Mouse (Mus musculus): ENCODE measurements at regions not wholly inside any gene's neighbourhood (a gene's known extent, or its start where the extent isn't known, plus 50 kb on each side); places are given as distances from the start of the nearest gene placed in this dataset.

- no peak overlapping the region for H3K27ac ChIP-seq
- TF ChIP-seq CTCF (IDR thresholded peaks at IDR 0.05), result no peak
- no peak overlapping the region for H3K4me3 ChIP-seq
- intact Hi-C loops (cut with DNase I), result no loop called here
- no peak for DNase-seq
Measured at GRCm38 (mm10) chr3:61288195-61288594, 73.2 kb upstream of the Rap2b start.

DNA sequence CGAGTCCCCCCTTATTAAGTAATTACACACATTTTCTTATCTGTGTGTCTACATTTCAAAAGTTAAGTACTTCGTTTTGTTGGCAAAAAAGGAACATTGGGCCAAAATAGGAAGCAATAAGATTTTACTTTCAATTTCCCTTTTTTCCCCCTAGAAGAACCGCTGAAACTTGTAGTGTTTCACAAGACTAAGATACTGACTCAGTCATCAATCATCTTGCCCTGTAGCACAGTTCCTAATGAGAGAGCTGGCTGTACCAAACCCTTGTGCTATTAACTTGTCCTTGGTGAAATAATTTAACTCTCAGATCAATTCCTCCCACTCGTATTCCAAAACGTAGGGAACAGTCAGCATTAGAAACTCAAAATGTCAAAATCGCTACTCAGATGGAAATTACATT is 66.6 kb upstream of the Rap2b start:
- TF ChIP-seq CTCF (IDR thresholded peaks at IDR 0.05), result no peak
- Histone ChIP-seq H3K4me3 (no peak overlapping the region), H3K27ac (no peak overlapping the region)
- DNase-seq, result no peak
- intact Hi-C loops (cut with DNase I), result no loop called here

DNA sequence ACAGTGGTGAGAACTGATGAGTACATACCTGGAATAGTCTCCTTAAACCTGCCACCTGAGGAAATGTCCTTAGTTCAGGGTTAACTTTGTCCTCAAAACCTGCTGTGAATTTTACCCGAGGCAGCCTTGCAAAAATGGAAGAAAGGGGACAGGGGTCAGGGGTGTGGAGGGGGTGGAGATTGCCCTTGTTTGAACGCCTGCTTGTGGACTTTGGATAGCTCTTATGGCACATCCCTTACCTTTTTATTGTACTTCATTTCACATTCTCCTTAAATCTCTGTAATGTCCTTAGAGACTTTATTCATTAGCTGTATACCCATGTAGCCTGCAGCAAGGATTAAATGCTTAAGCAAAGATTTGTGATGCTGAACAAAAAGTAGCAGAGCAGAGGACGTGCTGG is 64.1 kb upstream of the Rap2b start:
- no peak for DNase-seq
- intact Hi-C loops (cut with DNase I), result no loop called here
- no peak overlapping the region for H3K27ac ChIP-seq
- TF ChIP-seq CTCF (IDR thresholded peaks at IDR 0.05), result no peak
- no peak overlapping the region for H3K4me3 ChIP-seq

GRCm38 (mm10) chr3:61302214-61302613 is 59.2 kb upstream of the Rap2b start:
- TF ChIP-seq CTCF (IDR thresholded peaks at IDR 0.05), result no peak

DNA sequence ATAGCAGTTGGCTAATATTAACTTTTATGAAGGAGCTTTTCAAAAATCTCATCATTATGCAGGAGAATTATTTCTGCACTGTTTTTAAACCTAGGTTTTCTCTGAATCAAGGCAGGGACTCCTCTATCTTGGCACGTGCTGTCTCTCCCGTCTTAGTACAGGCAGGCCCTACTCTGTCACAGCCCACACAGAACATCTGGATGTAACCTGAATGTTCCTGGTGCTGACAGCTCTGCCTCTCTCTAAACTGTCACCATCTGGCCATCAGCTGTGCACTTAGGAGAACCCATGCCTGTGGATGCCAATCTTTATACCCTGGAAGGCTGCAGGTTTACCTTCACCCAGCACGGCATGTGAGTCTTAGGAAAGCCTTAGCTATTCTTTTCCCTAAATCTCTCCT is 58.0 kb upstream of the Rap2b start:
- no peak overlapping the region for H3K4me3 ChIP-seq
- H3K27ac ChIP-seq, result no peak overlapping the region
- intact Hi-C loops (cut with DNase I), result no loop called here
- no peak for TF ChIP-seq CTCF (IDR thresholded peaks at IDR 0.05)
- no peak for DNase-seq

More at GRCm38 (mm10) chr3:61302214-61302613, 59.2 kb upstream of the Rap2b start:
- H3K27ac ChIP-seq, result no peak overlapping the region
- DNase-seq, result no peak
- intact Hi-C loops (cut with DNase I), result no loop called here
- H3K4me3 ChIP-seq, result no peak overlapping the region

DNA sequence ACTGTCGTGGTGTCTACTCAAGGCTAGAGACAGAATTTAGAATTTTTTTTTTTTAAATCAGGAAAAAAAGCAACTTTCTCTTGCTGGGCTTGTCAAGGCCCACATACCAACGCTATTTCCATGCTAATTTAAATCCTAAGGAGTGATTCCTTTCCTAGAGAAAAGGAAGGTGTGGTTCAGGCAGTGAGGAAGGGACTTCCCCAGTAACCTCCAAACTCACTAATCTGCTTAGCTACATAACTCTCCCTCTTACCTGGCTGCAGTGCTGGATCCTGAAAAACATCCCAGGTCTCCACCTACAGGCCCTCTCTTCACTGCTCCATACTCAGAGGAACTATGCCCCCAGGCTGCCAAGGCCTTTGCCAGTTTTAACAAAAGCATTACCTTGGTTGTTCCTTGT is 55.1 kb upstream of the Rap2b start:
- TF ChIP-seq CTCF (IDR thresholded peaks at IDR 0.05), result no peak
- no peak for DNase-seq
- H3K27ac ChIP-seq, result no peak overlapping the region
- intact Hi-C loops (cut with DNase I), result no loop called here
- H3K4me3 ChIP-seq, result no peak overlapping the region

DNA sequence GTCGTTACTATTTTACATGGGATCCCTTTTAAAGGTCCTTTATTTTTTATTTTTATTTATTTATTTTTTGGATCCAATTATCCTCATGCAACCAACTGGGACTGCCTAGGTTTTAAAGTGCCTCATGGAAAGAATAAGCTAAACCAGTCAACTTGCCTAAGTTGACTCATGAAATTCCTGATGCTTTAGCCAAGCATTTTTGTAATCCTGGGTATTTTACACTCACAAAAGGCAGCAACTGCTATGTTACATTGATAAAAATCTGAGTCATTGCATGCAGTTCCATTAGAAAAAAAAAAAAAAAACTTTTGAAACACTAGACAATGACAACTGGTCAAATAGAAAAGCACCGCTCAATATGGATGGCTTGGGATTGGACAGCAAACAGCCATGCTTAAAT is 52.7 kb upstream of the Rap2b start:
- H3K4me3 ChIP-seq, result no peak overlapping the region
- DNase-seq, result no peak
- TF ChIP-seq CTCF (IDR thresholded peaks at IDR 0.05), result no peak
- intact Hi-C loops (cut with DNase I), result no loop called here
- H3K27ac ChIP-seq, result no peak overlapping the region

GRCm38 (mm10) chr3:61309197-61309596 is 52.2 kb upstream of the Rap2b start:
- intact Hi-C loops (cut with DNase I), result no loop called here
- Histone ChIP-seq H3K4me3 (no peak overlapping the region), H3K27ac (no peak overlapping the region)
- no peak for DNase-seq
- TF ChIP-seq CTCF (IDR thresholded peaks at IDR 0.05), result no peak
